Mouse (Mus musculus) intestine, postnatal 0 days (tissue): ENCODE measurements around the gene Gcm2. TPM values are rescaled to one million over a fixed set of nuclear protein-coding genes. Genes with fewer than 3 reads are reported as not detected.

Source experiments
- ATAC-seq: fragments of 200-750 bp; cut with Nextera tagmentation; 2 replicates; pipeline ENCODE4 v1.8.0; 2017; ENCODE audit warnings: mild to moderate bottlenecking, moderate TSS enrichment, moderate library complexity
- H3K27ac ChIP-seq: fragments of 300-500 bp; sonication (generic); 2 replicates; pipeline ENCODE4 v1.5.1; 2014; ENCODE audit warnings: mild to moderate bottlenecking, low read depth, low read length, moderate library complexity
- H3K27me3 ChIP-seq: fragments of 300-500 bp; sonication (generic); replicated peaks from 2 replicates; pipeline ENCODE4 v1.6.1; 2014; ENCODE audit warnings: low read length, mixed read lengths; ENCODE audit not compliant: control insufficient read depth, insufficient read depth
- H3K36me3 ChIP-seq: fragments of 300-500 bp; sonication (generic); 2 replicates; pipeline ENCODE4 v1.6.1; 2014; ENCODE audit warnings: mild to moderate bottlenecking, moderate library complexity; ENCODE audit not compliant: control insufficient read depth, insufficient read depth
- H3K4me1 ChIP-seq: fragments of 300-500 bp; sonication (generic); replicated peaks from 2 replicates; pipeline ENCODE4 v1.6.1; 2014; ENCODE audit warnings: antibody characterized with exemption, low read length, mixed read lengths; ENCODE audit not compliant: control insufficient read depth, insufficient read depth
- H3K4me2 ChIP-seq: fragments of 300-500 bp; sonication (generic); replicated peaks from 2 replicates; pipeline ENCODE4 v1.6.1; 2014; ENCODE audit warnings: low read depth, mild to moderate bottlenecking, moderate library complexity
- H3K4me3 ChIP-seq: fragments of 300-500 bp; sonication (generic); 2 replicates; pipeline ENCODE4 v1.5.1; 2014; ENCODE audit warnings: low read depth, low read length
- H3K9ac ChIP-seq: fragments of 300-500 bp; sonication (generic); 2 replicates; pipeline ENCODE4 v1.6.1; 2014; ENCODE audit warnings: mild to moderate bottlenecking, low read depth, low read length
- H3K9me3 ChIP-seq: fragments of 300-500 bp; sonication (generic); 2 replicates; pipeline ENCODE4 v1.6.1; 2016; ENCODE audit warnings: mixed run types; ENCODE audit not compliant: control insufficient read depth
- CTCF ChIP-seq: sonication (generic); IDR thresholded peaks from 2 replicates; pipeline ENCODE4 v1.5.1; 2016; ENCODE audit warnings: low read depth, mild to moderate bottlenecking, control low read depth, antibody characterized with exemption, moderate library complexity
- WGBS: fragments of 180-500 bp; shearing (Covaris S2); extraction: QIAGEN DNeasy Blood & Tissue Kit; methylation state at CpG from one replicate; pipeline ENCODE4 v1.1.7; 2014; 5-methylcytosine and 5-hydroxymethylcytosine counted together
- polyA plus RNA-seq: library from polyadenylated mRNA; unstranded; fragments of >200 nt; fragmentation: Nextera tagmentation; extraction: Ambion mirVana; gene quantifications from 2 replicates; pipeline ENCODE4 v1.2.1, GENCODE M21; 2015

Gcm2 gene
- not detected in 2 replicates for polyA plus RNA-seq

- no peak for ATAC-seq
- Histone ChIP-seq H3K27ac (no peak within 1 kb of the TSS), H3K9me3 (no peaks in the 10 kb centered on the region), H3K4me3 (no peak within 1 kb of the TSS), H3K36me3 (no peaks in the 10 kb centered on the region), H3K4me1 (no peaks in the 10 kb centered on the region), H3K9ac (no peak within 1 kb of the TSS), H3K4me2 (no peak within 1 kb of the TSS), H3K27me3 (0 out of 2 replicates have a peak, but pooled peaks cover 4% of the 10 kb centered on the region)
- TF ChIP-seq CTCF, result no peak
- WGBS, result 78% methylated on average over 3 of the region's 3 CpGs
These were observed at the start of gene Gcm2 for GRCm38 (mm10) chr13:41110935-41111334. Gene Gcm2 (minus strand): TSS chr13:41111035.

GRCm38 (mm10) chr13:41158426-41158825 lies 47.6 kb upstream of the Gcm2 start:
- TF ChIP-seq CTCF, result peak; percentile 27
- Histone ChIP-seq H3K4me2 (no peak overlapping the region), H3K4me3 (no peak overlapping the region), H3K36me3 (no peaks in the 10 kb centered on the region), H3K9ac (no peak overlapping the region), H3K9me3 (no peaks in the 10 kb centered on the region), H3K27ac (no peak overlapping the region), H3K27me3 (no peaks in the 10 kb centered on the region), H3K4me1 (no peaks in the 10 kb centered on the region)
- ATAC-seq, result no peak
- WGBS, result 68% methylated on average over 5 of the region's 5 CpGs

GRCm38 (mm10) chr13:41153146-41153545 lies 42.3 kb upstream of the Gcm2 start:
- H3K4me1 ChIP-seq, result no peaks in the 10 kb centered on the region

GRCm38 (mm10) chr13:41146271-41146670 lies 35.4 kb upstream of the Gcm2 start:
- no peaks in the 10 kb centered on the region for H3K36me3 ChIP-seq
- peak; percentile 89 for TF ChIP-seq CTCF
- no peak for ATAC-seq
- H3K9ac ChIP-seq, result no peak overlapping the region
- 79% methylated on average over 10 of the region's 10 CpGs for WGBS
- no peak overlapping the region for H3K27ac ChIP-seq
- no peaks in the 10 kb centered on the region for H3K27me3 ChIP-seq
- H3K4me3 ChIP-seq, result no peak overlapping the region
- H3K9me3 ChIP-seq, result no peaks in the 10 kb centered on the region
- H3K4me2 ChIP-seq, result no peak overlapping the region
- H3K4me1 ChIP-seq, result no peaks in the 10 kb centered on the region

More at GRCm38 (mm10) chr13:41153146-41153545, 42.3 kb upstream of the Gcm2 start:
- Histone ChIP-seq H3K27me3 (no peaks in the 10 kb centered on the region), H3K36me3 (no peaks in the 10 kb centered on the region), H3K4me3 (no peak overlapping the region), H3K27ac (no peak overlapping the region), H3K9ac (no peak overlapping the region), H3K4me2 (no peak overlapping the region), H3K9me3 (no peaks in the 10 kb centered on the region)
- no peak for ATAC-seq
- 76% methylated on average over 11 of the region's 11 CpGs for WGBS
- TF ChIP-seq CTCF, result no peak

- H3K36me3 ChIP-seq, result no peaks in the 10 kb centered on the region
- no peaks in the 10 kb centered on the region for H3K27me3 ChIP-seq
- no peaks in the 10 kb centered on the region for H3K9me3 ChIP-seq
- no peak overlapping the region for H3K4me2 ChIP-seq
- WGBS, result 76% methylated on average over 6 of the region's 6 CpGs
- H3K9ac ChIP-seq, result no peak overlapping the region
- TF ChIP-seq CTCF, result no peak
- H3K27ac ChIP-seq, result no peak overlapping the region
- no peak for ATAC-seq
- H3K4me1 ChIP-seq, result no peaks in the 10 kb centered on the region
- no peak overlapping the region for H3K4me3 ChIP-seq
These were observed 34.7 kb upstream of the Gcm2 start for GRCm38 (mm10) chr13:41145433-41145970.

DNA sequence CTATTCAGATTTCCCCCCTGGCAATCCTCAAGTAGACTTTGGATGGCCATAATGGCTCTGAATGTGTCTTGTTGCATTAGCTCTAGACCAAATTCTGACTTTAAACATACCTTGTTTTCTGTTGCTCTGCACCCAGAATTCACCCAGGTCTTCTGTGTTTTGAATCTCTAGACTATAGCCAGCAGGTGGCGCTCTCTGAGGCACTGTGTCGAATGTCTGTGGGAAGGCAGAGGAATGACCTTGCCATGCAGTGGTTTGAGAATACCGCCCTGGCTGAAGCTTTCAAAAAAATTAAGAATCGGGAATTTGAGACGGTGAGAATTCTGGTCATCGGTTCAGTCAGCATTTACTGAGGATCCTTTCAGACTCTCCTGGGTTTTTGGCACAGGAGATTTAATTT lies 24.1 kb upstream of the Gcm2 start:
- H3K4me3 ChIP-seq, result no peak overlapping the region
- H3K27me3 ChIP-seq, result no peaks in the 10 kb centered on the region
- H3K4me2 ChIP-seq, result no peak overlapping the region
- 4% methylated on average over 6 of the region's 6 CpGs for WGBS
- H3K9ac ChIP-seq, result no peak overlapping the region
- ATAC-seq, result no peak
- H3K36me3 ChIP-seq, result no peaks in the 10 kb centered on the region
- peak; percentile 89 for TF ChIP-seq CTCF
- H3K4me1 ChIP-seq, result no peaks in the 10 kb centered on the region
- no peak overlapping the region for H3K27ac ChIP-seq
- H3K9me3 ChIP-seq, result no peaks in the 10 kb centered on the region

DNA sequence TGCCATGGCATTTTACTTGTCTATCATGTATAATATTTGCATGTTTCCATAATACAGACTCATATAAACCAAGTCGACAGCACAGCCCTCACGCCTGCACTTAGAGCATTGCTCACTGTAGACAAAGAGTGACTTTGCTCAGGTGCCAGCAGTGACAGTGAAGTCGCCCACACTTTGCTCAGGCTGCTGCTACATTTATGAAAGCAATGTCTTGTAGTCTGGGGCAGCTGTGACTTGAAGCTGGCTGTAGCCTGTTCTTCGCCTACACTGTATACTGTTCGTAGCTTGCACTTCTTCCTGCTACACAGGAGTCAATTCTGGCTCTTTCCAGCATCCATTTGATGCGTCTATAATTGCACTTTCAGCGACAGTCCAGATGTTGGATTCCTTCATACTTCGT lies 18.2 kb upstream of the Gcm2 start:
- Histone ChIP-seq H3K36me3 (no peaks in the 10 kb centered on the region), H3K9me3 (no peaks in the 10 kb centered on the region), H3K27ac (no peak overlapping the region), H3K4me1 (no peaks in the 10 kb centered on the region), H3K4me2 (no peak overlapping the region), H3K4me3 (no peak overlapping the region), H3K9ac (no peak overlapping the region), H3K27me3 (no peaks in the 10 kb centered on the region)
- WGBS, result 89% methylated on average over 8 of the region's 8 CpGs
- no peak for ATAC-seq
- TF ChIP-seq CTCF, result no peak
